13 mouse cellular contexts compared by ENCODE assay signal in genomic region chr17:10321754-10322153, GRCm38 (mm10). TPM values are rescaled to one million over a fixed set of nuclear protein-coding genes. Genes with fewer than 3 reads are reported as not detected.
DNase-seq lines count a peak whose midpoint lies in the region; ATAC-seq lines count a peak whose summit lies in the region.
"Had no signal": no experiment of that assay in that cellular context is flagged by ENCODE, and none has a peak within 500 bp of the region (broad histone marks: within the 10 kb centered on the region; RNA-seq: fewer than 3 reads in every experiment).

No protein-coding gene starts in this region.

- ATAC-seq in kidney, embryonic 15.5 days (replicated peaks; ENCODE audit: low FRiP score) = no peak
- ATAC-seq in forebrain, embryonic 14.5 days = no peak

- DNase-seq in kidney, adult 9 months = no peak
- DNase-seq in embryonic facial prominence, embryonic 10.5 days (ENCODE audit: low spot score) = no peak
- DNase-seq in forebrain, embryonic 14.5 days (ENCODE audit: low spot score) = no peak
- DNase-seq in midbrain, embryonic 10.5 days (ENCODE audit: low spot score) = no peak
- DNase-seq in left cerebral cortex, adult 11 months (ENCODE audit: low spot score) = no peak
- no peak for DNase-seq in lung, adult 18-20 months
- DNase-seq in adrenal gland, postnatal 25 days = no peak
- DNase-seq: cerebellum, adult 18-20 months; gastrocnemius, postnatal 14 days; kidney, adult 8-10 months; thymus, postnatal 4 days had no signal

- no peaks in the 10 kb centered on the region for H3K27me3 ChIP-seq in kidney, embryonic 15.5 days
- H3K27me3 ChIP-seq in embryonic facial prominence, embryonic 10.5 days (replicated peaks; ENCODE audit: low read depth, poor library complexity, severe bottlenecking) = no peaks in the 10 kb centered on the region
- H3K27me3 ChIP-seq in forebrain, embryonic 14.5 days (replicated peaks; ENCODE audit: control insufficient read depth, insufficient read depth, low read length) = no peaks in the 10 kb centered on the region
- no peaks in the 10 kb centered on the region for H3K27me3 ChIP-seq in midbrain, embryonic 10.5 days (ENCODE audit: low read depth, poor library complexity, severe bottlenecking)
- H3K27me3 ChIP-seq: megakaryocyte, embryonic 14.5 days had no signal

- no peak overlapping the region for H3K9ac ChIP-seq in kidney, embryonic 15.5 days
- H3K9ac ChIP-seq in forebrain, embryonic 14.5 days (ENCODE audit: low read length) = no peak overlapping the region

- no peaks in the 10 kb centered on the region for H3K9me3 ChIP-seq in kidney, embryonic 15.5 days (replicated peaks)
- H3K9me3 ChIP-seq in embryonic facial prominence, embryonic 10.5 days = 0 out of 2 replicates have a peak, but pooled peaks cover 5% of the 10 kb centered on the region
- no peaks in the 10 kb centered on the region; the same call in 1 of the 2 replicates for H3K9me3 ChIP-seq in forebrain, embryonic 14.5 days (replicated peaks; ENCODE audit: control insufficient read depth, low read length)
- H3K9me3 ChIP-seq in midbrain, embryonic 10.5 days (replicated peaks) = no peaks in the 10 kb centered on the region; the same call in 1 of the 2 replicates
- H3K9me3 ChIP-seq: megakaryocyte, embryonic 14.5 days had no signal

- peaks cover 26% of the 10 kb centered on the region for H3K4me1 ChIP-seq in kidney, embryonic 15.5 days
- H3K4me1 ChIP-seq in embryonic facial prominence, embryonic 10.5 days = peaks cover 27% of the 10 kb centered on the region
- peaks cover 12% of the 10 kb centered on the region for H3K4me1 ChIP-seq in forebrain, embryonic 14.5 days (ENCODE audit: control insufficient read depth, insufficient read depth, low read length)
- H3K4me1 ChIP-seq in midbrain, embryonic 10.5 days = peaks cover 31% of the 10 kb centered on the region

- WGBS in kidney, embryonic 15.5 days = 73% methylated on average over 4 of the region's 4 CpGs
- 89% methylated on average over 4 of the region's 4 CpGs for WGBS in embryonic facial prominence, embryonic 10.5 days
- 54% methylated on average over 4 of the region's 4 CpGs for WGBS in forebrain, embryonic 14.5 days
- 67% methylated on average over 4 of the region's 4 CpGs for WGBS in midbrain, embryonic 10.5 days

- no peak overlapping the region for H3K27ac ChIP-seq in kidney, embryonic 15.5 days
- no peak overlapping the region for H3K27ac ChIP-seq in embryonic facial prominence, embryonic 10.5 days (replicated peaks)
- H3K27ac ChIP-seq in forebrain, embryonic 14.5 days (ENCODE audit: low read depth, low read length) = no peak overlapping the region
- peak overlapping the region; percentile 100 for H3K27ac ChIP-seq in midbrain, embryonic 10.5 days (replicated peaks)

- peak overlapping the region; percentile 41; the same call in 1 of the 2 replicates for H3K4me2 ChIP-seq in kidney, embryonic 15.5 days
- peak overlapping the region; percentile 49 for H3K4me2 ChIP-seq in forebrain, embryonic 14.5 days (ENCODE audit: low read length)

- H3K4me3 ChIP-seq in kidney, embryonic 15.5 days (replicated peaks) = no peak overlapping the region
- H3K4me3 ChIP-seq in embryonic facial prominence, embryonic 10.5 days = peak overlapping the region; percentile 81; the same call in 1 of the 2 replicates
- H3K4me3 ChIP-seq in forebrain, embryonic 14.5 days (ENCODE audit: low read depth, low read length) = no peak overlapping the region
- H3K4me3 ChIP-seq in midbrain, embryonic 10.5 days = peak overlapping the region; percentile 92
- H3K4me3 ChIP-seq: megakaryocyte, embryonic 14.5 days had no signal

- peaks cover 7% of the 10 kb centered on the region; the same call in 1 of the 2 replicates for H3K36me3 ChIP-seq in kidney, embryonic 15.5 days
- H3K36me3 ChIP-seq in embryonic facial prominence, embryonic 10.5 days (replicated peaks) = peaks cover 10% of the 10 kb centered on the region
- no peaks in the 10 kb centered on the region for H3K36me3 ChIP-seq in forebrain, embryonic 14.5 days (ENCODE audit: control insufficient read depth, insufficient read depth, low read length)
- peaks cover 22% of the 10 kb centered on the region for H3K36me3 ChIP-seq in midbrain, embryonic 10.5 days

RNA-seq across cellular contexts. Expression of gene Qk, which starts 2.1 kb away (rescaled TPM):
- polyA plus RNA-seq in kidney, embryonic 15.5 days (2015; fragmentation: Nextera tagmentation; extraction: Ambion mirVana) = 23.2 and 25.6 TPM in 2 replicates
- polyA plus RNA-seq in embryonic facial prominence, embryonic 10.5 days (2016; fragmentation: Nextera tagmentation; extraction: Ambion mirVana) = 33.3 and 33.5 TPM in 2 replicates
- polyA plus RNA-seq in forebrain, embryonic 14.5 days (2014; fragmentation: Nextera tagmentation; extraction: Ambion mirVana) = 46.6 and 53.3 TPM in 2 replicates
- 47.7 and 49.5 TPM in 2 replicates for polyA plus RNA-seq in midbrain, embryonic 10.5 days (2016; fragmentation: Nextera tagmentation; extraction: Ambion mirVana)
- total RNA-seq in adrenal gland, postnatal 25 days (2021) = 189 and 200 TPM in 2 replicates

Comparison
In these comparisons a context has a peak if more than half of its experiments do, and no peak if none do; other contexts are left out.
1. H3K4me3 ChIP-seq: peak in embryonic facial prominence, embryonic 10.5 days (single experiment) and midbrain, embryonic 10.5 days (single experiment); none in kidney, embryonic 15.5 days (single experiment) and forebrain, embryonic 14.5 days (single experiment).